Mouse (Mus musculus) spleen, postnatal 10 days (tissue): ENCODE data around the gene Actn1.
"Not testable (repeated sequence)": the region's sequence is repeated elsewhere in the genome, so short reads cannot be mapped to it uniquely, and the experiment has no call there.

Source experiments
- DNase-seq, 2 experiments: peaks; one replicate each; pipeline ENCODE4 v3.0.0; 2021 to 2022; ENCODE audit warnings: low spot score in 2 of 2

Gene Actn1

GRCm38 (mm10) chr12:80260056-80260743 is at the start of gene Actn1:
Gene Actn1 (minus strand): TSS chr12:80260371.
- DNase-seq = peak; percentile 37 to 65

- DNase-seq = no peak
These were observed 47.4 kb upstream of the Actn1 start for GRCm38 (mm10) chr12:80307556-80307955.

GRCm38 (mm10) chr12:80304518-80304917 is 44.3 kb upstream of the Actn1 start:
- no peak for DNase-seq

GRCm38 (mm10) chr12:80300833-80301456 is 40.8 kb upstream of the Actn1 start:
- no peak for DNase-seq

GRCm38 (mm10) chr12:80298714-80299113 is 38.5 kb upstream of the Actn1 start:
- no peak for DNase-seq

GRCm38 (mm10) chr12:80291895-80292435 is 31.8 kb upstream of the Actn1 start:
- DNase-seq = no peak

- DNase-seq = no peak
These were observed 30.8 kb upstream of the Actn1 start for GRCm38 (mm10) chr12:80290964-80291363.

- DNase-seq = no peak
These were observed 30.3 kb upstream of the Actn1 start for GRCm38 (mm10) chr12:80290483-80290882.

GRCm38 (mm10) chr12:80289722-80290121 is 29.6 kb upstream of the Actn1 start:
- DNase-seq = no peak

- no peak for DNase-seq
These were observed 25.7 kb upstream of the Actn1 start for GRCm38 (mm10) chr12:80285890-80286289.

GRCm38 (mm10) chr12:80284251-80284650 is 24.1 kb upstream of the Actn1 start:
- not testable (repeated sequence) for DNase-seq

- no peak for DNase-seq
These were observed 18.7 kb upstream of the Actn1 start for GRCm38 (mm10) chr12:80278866-80279265.

- DNase-seq = no peak
These were observed 17.3 kb upstream of the Actn1 start for GRCm38 (mm10) chr12:80277428-80277827.

- DNase-seq = no peak
These were observed 15.1 kb upstream of the Actn1 start for GRCm38 (mm10) chr12:80275187-80275820.

GRCm38 (mm10) chr12:80273020-80273686 is 13.0 kb upstream of the Actn1 start:
- DNase-seq = peak in 1 of 2 experiments; percentile 25

GRCm38 (mm10) chr12:80271806-80272205 is 11.6 kb upstream of the Actn1 start:
- no peak for DNase-seq

- DNase-seq = no peak
These were observed 10.8 kb upstream of the Actn1 start for GRCm38 (mm10) chr12:80270924-80271323.

GRCm38 (mm10) chr12:80269303-80269702 is 9.1 kb upstream of the Actn1 start:
- DNase-seq = no peak

GRCm38 (mm10) chr12:80267962-80268361 is 7.8 kb upstream of the Actn1 start:
- DNase-seq = no peak

- DNase-seq = peak in 1 of 2 experiments; percentile 36
These were observed 4.2 kb upstream of the Actn1 start for GRCm38 (mm10) chr12:80264388-80264787.

- DNase-seq = no peak
These were observed 849 bp upstream of the Actn1 start for GRCm38 (mm10) chr12:80260744-80261695.
